Mouse (Mus musculus): ENCODE measurements at regions not wholly inside any gene's neighbourhood (a gene's known extent, or its start where the extent isn't known, plus 50 kb on each side); places are given as distances from the start of the nearest gene placed in this dataset.

DNA sequence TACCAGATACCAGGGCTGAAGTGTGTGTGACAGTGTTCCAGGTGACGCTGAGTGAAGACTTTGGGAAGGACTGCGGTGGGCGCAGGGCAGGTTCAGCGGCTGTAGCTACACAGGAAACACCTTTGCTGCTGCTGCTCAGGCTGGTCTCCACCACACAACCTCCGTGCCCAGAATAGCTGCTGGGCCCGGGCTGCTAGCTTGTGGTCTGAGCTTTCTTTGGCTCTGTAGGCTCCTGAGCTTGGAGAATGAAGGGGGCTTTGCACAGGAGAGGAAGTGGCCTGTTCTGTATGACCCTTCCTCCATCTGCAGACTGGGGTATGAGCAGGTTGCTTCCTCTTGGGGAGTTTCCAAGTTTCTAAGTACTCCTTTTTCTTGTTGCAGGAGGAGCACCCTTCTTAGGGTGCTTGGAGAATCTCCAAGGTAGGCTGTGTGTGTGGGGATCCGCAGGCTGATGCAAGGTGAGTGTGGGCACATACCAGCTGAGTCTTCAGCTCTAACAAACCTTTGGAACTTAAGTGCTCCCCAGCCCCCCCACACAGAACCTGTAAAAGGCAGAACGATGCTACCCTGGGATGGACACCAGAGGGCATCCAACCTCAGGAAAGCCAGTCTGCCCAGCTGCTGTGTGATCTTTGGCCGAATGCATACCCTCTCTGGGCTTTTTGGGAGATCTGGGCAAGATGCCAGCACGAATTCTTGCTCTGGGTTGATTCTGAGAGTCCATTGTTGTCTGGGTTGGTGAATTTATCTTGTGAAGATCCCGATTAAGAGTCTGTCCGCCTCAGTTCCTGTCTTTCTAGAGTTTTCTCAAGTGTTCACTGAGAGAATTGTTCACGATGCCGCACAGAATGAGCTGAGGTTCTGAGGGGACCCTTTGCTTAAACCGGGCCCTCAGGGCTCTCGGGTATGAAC lies 136.6 kb downstream of the Mn1 start:
- ATAC-seq: peak; percentile 29

DNA sequence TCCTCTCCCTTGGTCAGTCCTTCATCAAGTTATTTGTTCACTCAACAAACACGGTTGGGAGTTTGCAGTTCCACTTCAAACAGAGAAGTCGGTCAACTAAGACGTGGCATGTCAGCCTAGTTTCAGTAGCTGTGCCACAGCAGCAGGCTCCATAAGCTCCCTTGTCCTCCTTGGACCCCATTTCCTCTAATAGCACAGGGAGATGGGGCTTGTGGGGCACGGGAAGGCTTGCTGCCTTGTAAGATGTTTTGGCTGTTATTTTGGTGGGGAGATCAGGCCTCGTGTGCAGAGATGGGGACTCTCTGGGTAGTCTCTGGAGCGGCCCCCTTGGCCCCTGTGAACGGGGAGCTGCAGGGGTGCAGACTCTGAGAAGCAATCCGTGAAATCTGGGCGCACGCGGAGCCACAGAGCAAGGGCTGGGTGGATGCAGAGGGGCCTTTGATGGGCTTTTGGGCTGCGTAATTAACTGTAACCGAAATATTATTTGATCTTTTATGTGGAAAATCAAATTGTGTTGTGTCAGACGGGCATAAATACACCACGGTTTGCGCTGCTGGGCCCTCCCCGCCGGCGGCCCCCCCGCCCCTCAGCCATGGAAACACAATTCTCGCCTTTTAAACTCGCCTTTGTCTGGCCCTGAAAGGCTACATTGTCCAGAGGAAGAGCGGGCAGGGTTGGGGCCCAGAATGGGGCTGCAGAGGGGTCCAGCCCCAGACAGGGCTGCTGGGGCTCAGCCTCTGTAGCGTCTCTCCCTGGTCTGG lies 137.6 kb downstream of the Mn1 start:
- ATAC-seq: no peak

DNA sequence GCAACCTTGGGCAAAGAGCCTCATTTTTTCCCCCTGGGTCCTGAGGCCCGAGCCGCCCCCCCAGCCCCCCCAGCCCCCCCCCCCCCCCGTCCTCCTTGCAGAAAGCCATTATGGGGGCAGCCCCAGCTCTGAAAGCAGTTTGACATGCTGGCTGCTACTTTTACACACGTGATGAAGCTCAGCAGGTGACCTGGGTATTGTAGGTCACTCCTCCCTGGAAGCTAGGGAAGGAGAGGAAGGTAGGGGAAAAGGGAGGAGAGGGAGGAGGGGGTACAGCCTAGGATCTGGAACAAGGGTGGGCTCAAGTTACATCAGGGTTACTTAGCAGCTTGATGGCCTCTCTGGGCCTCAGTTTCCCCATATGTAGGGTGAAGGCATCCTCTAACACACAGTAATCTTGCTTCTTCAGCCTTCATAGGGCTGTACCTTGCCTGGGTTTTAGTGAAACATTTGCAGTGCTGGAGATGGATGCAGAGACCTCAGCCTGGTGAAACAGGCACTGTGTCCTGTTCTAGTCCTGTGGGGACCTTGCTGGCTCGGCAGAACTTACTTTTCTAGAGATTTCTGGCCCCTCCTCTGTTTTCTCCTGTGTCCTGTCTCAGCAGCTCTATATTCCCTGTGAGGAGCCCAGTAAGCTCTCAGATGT lies 138.3 kb downstream of the Mn1 start:
- ATAC-seq: no peak

DNA sequence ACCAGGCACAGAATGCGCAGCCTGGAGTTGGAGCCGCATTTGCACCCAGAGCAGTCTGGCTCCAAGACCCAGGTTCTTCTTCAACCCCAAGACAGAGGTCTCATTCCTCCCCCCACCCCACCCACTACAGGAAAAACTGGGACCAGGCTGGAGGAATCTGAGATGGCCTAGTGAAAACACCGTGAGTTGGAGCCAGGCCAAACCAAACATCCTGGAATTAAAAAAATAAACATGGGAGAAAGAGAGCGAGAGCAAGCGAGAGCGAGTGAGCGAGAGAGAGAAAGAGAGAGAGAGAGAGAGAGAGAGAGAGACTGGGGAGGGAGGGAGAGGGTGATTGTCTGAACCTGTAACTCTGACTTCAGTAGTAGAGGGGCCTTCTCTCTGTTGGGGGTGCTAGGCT lies 138.8 kb downstream of the Mn1 start:
- ATAC-seq: no peak

DNA sequence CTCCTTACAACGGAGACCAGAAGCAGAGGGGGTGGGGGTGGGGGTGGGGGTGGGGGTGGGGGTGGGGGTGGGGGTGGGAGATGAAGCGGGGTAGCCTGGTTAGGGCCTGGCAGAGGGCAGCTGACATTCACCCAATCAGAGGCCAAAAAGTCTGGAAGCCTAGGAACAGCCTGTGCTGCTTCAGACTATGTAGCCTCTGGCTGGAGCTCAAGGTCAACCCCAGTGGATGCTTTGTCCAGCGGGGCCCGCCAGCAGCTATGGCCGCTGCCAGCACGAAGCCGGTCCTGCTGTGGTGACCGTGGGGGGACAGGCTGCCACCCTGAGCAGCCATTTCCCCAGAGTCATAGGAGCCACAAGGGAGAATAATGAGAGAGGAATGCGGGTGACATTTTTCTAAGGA lies 143.3 kb downstream of the Mn1 start:
- no peak for ATAC-seq

DNA sequence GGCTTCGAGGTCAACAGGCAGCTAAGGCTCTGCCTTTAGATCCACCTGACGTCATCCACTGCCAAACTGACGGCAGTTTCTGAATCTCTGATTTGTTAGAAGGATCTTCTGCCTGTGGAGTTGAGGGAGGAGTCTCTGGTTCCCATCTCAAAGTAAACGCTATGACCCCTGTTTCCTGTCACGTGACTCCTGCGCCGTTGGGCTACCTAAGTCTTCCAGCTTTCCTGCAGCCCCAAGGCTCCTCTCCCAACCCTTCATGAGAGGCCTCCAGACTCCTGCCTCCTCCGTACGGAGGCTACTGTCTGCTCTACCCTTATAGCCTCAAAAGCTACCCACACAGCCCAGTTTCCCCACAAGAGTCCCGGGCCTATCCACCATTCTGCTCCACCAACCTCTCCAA lies 144.1 kb downstream of the Mn1 start:
- no peak for ATAC-seq

DNA sequence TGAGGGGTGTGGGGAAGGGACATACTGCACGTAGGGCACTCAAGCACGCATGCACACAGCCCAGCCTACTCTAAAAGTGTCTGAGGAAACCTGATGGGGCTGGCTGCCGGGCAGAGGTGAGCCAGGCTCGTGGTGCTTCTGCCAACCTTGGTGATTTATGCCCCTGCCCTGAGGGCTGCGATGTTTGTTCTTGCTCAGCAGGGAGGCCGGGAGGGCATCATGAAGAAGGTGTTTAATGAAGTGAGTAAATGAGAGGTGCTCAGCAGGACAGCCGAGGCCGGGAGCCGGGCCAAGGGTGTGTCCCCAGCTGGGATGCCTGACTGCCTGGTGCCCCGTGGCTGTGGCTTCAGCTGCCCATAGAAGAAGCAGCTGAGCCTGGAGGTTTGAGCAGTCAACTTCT lies 153.7 kb downstream of the Mn1 start:
- ATAC-seq: no peak

DNA sequence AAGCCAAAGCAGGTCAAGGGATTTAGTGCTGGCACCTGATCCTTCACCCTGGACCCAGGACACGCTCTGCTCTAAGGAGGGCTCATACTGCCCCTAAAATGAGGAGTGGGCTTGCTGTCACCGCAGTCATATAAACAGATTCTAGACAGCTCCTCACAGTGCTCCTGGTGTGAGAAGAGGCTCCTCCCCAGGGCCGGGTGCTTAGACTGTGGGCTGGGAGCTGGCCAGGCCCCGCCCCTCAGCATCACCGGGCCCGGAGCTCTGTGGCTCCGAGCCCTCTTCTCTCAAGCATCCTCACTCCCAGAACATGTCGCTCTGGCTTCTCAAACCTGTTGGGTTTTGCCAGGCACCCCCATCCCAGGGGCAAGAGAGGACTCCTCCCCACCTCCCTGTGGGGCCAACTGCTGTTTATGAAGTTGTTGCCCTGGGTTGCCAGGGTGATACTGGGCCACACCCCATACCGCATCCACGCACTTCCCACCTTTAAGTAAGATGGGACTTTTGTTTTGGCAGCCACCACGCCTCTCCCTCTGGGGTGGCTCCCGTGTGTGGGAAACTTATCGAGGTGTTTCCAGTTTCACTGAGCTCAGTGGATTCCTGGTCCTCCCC lies 156.2 kb downstream of the Mn1 start:
- ATAC-seq: peak; percentile 29

DNA sequence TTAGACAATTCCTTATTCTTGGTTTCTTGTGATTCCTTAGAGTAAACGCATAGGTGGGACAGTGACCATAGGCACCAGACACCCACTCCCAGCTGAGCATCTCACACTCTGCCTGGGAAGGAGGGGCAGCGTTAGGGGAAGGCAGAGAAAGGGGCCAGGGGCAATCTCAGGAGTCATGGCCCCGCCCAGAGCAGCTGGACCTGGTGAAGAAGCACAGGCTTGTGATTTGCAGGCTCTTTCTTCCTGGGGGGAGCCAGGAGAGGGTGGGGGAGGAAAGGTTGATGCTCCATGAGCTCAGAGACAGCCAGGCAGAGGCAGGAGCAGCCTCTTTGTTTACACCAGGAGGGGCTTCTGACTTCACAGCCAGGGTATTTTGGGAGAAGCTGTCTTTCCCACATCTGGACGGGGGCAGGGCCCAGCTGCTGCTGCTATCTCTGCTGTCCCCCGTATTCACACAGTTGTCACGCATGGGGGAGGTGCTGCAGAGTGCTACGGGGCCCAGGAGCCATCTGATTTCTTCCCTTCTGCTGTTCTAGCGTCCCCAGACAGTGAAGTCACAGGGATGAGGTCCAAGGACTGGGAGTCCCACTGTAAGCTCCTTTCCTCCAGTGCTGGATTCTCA lies 157.2 kb downstream of the Mn1 start:
- ATAC-seq: no peak

DNA sequence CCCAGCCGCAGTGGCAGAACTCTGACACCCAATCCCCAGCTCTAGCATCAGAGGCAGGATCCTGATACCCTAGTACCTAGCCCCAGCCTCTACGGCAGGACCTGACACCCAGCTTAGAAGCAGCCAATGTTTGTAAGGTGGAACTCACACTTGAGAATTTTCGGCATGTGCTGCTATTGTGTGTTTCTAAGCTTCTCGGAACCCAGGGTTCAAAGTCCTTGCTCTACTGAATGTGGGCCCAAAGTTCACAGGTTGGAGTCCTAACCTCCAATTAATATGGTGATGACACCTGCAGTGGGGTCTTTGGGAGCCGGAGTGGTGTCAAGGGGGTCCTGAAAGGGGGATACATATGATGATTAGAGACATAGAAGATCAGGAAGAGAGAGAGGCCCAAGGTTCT lies 158.2 kb downstream of the Mn1 start:
- no peak for ATAC-seq

DNA sequence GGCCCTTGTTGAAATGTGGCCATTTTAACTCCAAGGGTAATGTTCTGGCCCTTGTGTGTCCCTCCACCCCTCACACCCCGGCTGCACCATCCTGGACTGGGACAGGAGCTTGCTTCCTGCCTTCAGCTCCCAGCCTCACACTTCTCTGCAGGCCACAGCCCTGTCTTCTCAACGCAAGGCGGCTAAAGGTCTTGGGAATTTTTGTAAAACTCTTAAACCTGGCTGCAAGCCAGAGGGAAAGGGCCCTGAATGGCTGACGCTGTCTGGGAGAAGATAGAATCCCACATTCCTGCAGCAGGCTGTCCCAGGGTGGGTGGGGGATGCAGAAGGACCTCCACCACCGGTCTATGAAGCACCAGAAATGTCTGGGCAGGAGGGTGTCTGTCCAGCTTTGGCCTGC lies 156.3 kb upstream of the Gm26897 start:
- ATAC-seq: no peak

DNA sequence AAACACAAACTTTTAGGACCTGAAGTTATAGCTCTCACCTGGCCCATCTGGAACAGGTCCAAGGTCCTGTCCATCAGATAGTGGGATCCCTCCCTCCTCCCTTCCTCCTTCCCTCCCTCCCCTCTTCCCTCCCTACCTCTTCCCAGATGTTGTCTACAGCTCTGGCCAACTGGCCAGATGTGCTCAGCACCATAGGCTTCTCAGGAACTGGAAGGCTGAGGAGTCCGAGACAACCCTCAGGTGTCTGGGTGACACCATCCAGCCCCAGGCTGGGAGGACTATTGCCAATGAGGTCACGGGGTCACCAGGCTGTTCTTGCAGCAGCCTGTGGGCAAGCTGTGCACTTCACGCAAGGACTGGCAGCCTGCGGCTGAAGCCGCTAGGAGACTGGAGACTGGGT lies 155.6 kb upstream of the Gm26897 start:
- no peak for ATAC-seq

DNA sequence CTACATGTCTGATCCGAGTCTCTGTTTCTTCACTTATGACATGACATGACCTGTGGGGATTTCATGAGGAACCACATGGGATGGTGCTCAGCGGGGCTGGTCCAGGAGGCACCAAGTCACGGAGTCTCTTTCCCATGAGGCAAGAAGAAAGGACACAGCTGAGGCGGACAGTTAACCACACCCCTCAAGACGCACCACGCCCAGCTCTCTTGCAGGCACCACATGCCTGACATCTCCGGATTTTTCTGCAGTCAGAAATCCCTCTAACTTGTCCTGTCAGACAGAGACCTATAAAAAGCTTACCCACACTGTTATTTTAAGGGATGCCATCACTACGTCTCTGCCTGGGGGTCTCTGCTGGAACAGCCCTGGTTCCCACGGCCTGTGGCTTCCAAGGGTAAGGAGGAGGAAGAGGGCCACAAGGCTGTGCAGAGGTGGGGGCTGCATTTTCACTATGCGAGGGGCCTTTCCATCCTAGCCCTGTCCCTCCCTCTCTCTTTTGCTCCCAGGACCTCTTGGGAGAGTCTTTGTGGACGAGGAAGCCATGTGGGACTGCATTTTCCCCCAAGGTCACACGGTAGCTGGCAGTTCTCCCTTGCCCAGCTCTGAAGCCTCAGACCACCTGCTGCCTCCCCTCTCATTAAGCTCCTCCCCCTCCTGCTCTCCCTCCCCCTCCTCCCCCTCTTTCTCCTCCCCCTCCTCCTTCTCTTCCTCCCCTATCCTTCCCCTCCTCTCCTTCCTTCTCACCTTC lies 154.6 kb upstream of the Gm26897 start:
- ATAC-seq: no peak

DNA sequence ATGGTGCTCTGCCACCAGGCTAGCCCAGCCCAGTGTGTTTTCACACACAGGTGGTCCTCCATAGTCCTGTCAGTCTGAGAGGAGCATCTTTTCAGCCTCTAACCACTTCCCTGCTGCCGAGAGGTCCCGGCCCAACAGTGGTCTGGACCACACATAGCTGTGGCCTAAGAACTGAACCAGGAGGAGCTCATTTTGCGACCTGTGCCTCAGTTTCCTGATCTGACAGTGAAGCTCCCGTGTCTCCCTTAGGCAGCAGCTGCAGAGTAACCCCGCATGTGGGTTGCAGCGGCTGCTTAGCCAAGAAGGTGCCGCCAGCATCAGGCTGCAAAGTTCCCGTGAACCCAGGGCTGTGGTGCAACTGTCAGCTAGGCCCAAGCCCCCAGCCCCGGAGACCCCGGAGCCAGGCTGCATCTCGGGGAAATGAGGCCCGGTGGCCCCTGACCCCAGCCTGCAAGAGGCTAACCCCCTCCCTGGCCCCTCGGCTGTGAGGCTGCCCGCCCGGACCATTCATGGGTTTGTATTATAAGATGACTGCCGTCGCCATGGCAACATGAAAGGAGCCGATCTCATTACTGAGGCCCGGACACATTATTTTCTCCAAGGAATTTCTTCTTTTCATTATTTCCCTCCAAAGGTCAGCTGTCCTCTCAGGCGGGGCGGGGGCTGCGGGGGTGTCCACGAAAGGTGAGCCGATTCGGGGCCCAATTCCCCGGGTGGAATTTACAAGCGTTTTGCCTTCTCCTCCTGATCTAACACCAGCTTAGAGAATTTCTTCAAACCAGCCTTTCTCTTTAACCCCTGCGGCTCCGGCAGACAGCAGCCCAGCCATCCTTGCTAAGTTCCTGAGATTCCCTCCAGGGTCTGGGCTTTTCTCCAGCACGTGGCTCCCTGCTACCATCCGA lies 152.6 kb upstream of the Gm26897 start:
- no peak for ATAC-seq

DNA sequence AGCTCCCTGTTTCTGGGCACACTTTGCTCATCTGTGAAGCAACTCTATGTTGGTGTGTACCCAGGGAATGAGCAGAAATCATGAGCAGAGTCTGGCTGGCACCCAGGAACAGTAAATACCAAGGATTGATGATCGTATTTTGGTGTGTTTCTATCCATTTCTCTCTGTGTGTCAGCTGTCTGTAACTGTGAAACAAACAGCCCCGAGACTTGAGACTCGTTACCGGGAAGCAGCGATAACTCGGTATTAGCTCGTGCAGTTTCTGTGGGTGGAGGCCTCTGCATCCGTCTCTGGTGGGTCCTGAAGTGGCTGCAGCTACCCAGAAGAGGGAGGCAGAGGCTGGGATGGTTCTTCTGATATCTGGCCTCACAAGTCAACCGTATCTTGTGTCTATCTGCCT lies 151.7 kb upstream of the Gm26897 start:
- no peak for ATAC-seq

DNA sequence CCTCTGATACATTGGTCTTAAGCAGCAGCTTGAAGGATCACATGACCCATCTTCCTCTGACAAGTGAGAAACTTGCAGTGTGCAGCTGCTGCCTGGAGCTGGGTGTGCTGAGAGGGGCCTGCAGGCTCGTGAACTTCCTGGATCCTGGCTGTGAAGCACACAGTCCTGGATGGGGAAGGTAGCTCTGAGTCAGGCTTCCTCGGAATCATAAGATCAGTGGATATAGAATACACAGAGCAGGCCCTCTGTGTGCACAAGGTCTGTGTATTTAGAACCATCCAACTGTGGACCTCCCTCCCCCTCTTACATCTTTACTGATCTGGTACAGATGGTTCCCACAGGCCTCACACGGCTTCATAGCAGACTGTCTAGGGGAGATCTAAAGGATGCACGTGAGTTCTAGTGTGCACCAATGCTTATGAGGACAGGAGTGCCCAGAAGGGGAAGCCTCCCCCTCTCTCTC lies 143.1 kb upstream of the Gm26897 start:
- no peak for ATAC-seq

DNA sequence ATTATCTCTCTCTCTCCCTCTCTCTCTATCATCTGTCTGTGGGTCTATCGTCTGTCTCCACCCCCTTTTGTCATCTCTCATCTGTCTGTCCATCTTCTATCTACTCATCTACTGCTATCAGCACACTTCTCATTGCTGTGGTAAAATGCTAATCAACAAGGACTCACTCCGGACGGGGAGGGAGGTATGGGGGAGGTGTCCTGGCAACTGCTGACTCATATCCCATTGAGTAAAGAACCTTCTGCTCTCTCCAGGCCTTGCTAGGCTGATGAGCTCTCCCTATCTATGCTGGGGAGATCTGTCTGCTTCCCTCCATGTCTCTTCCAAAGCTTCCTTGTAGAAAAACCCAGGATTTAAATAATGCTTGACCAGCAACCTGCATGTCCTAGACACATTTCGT lies 140.9 kb upstream of the Gm26897 start:
- ATAC-seq: no peak

DNA sequence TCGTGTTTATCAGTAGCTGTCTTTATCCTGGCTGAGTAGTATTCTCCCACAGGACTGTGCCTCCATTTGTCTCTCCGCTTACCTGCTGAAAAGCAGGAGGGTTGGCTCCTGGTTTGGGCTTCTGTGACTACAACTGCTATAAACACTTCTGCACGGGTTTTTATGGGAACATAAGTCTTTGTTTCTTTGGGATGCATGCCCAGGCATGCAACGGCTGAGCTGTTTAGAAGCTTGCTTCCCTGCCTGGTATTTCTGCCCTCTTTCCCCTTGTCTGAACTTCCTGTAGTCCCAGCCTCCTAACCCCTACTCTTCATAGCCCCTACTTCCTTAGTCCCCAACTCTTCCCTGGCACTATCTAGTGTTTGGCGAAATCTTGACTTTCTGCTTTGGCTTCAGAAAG lies 139.6 kb upstream of the Gm26897 start:
- ATAC-seq: no peak

DNA sequence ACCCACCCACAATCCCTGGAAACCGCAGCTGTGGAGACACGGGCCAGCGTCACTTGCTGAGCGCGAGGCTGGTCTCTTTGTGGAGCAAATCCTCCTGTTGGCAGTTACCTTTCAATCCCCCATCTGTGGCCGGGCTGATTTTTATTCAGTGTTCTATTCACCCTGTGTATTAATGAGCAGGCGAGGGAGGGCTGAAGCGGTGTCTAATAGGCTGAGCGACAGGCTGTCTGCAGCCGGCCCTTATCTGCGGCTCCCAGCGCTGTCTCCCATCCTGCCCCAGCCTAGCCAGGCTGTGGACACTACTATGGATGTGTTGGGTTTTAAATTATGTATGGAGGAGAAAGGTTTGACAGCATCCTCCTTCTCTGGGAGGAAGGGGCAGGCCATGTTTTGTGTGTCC lies 138.3 kb upstream of the Gm26897 start:
- ATAC-seq: no peak

DNA sequence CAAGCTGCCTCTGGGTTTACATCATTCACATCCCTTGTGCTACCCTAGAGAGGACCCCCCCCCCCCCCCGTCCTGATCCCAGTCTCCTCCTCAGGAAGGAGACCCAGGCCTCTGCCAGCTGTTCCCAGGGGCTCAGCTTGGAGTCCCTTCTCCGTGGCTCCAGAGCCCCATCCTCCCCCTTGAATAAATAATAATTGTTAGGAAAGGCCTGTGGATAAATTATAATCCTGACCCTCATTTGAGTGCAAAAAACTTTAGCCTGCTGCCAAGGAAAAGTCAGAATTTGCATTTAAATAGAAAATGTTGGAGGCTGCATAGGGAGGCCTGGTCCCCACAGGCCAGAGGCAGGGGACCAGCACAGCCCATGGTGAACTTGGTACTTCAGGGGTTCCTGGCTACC lies 136.0 kb upstream of the Gm26897 start:
- ATAC-seq: no peak
